Mouse (Mus musculus) ES-E14 (cell line): Measurements from ENCODE around the gene Stx16. TPM values are rescaled to one million over a fixed set of nuclear protein-coding genes. Genes with fewer than 3 reads are reported as not detected.
A peak's percentile ranks its signal among the peaks of the same experiment; 100 is the strongest.

Source experiments
- DNase-seq: peaks from one replicate; pipeline ENCODE4 v3.0.0-alpha.2; 2013; ENCODE audit warnings: low read depth, low spot score
- H3K27ac ChIP-seq: 2 replicates; pipeline ENCODE4 v1.5.1; 2012; ENCODE audit warnings: low read depth, mild to moderate bottlenecking, low read length, moderate library complexity, mixed read lengths; ENCODE audit not compliant: poor library complexity, insufficient read depth, severe bottlenecking
- H3K36me3 ChIP-seq: 2 replicates; pipeline ENCODE4 v1.6.1; 2012; ENCODE audit warnings: mild to moderate bottlenecking, low read length, moderate library complexity, mixed read lengths; ENCODE audit not compliant: control insufficient read depth, poor library complexity, insufficient read depth, severe bottlenecking
- H3K4me1 ChIP-seq, 2 experiments: fragments of 150-350 bp in 1 of 2; sonication (generic) in 1 of 2; 2 replicates each; pipeline ENCODE4 v1.6.1; 2012; ENCODE audit warnings: low read length in 2 of 2, mild to moderate bottlenecking in 1 of 2, mixed read lengths in 1 of 2; ENCODE audit not compliant: control insufficient read depth in 2 of 2, insufficient read depth in 2 of 2, poor library complexity in 1 of 2
- H3K4me3 ChIP-seq, 2 experiments: fragments of 150-350 bp in 1 of 2; sonication (generic) in 1 of 2; 2 replicates each; pipeline ENCODE4 v1.5.1; 2012; ENCODE audit warnings: low read length in 2 of 2, low read depth in 1 of 2, mild to moderate bottlenecking in 1 of 2, mixed read lengths in 1 of 2; ENCODE audit not compliant: insufficient read depth in 1 of 2, poor library complexity in 1 of 2, severe bottlenecking in 1 of 2
- H3K9ac ChIP-seq: 2 replicates; pipeline ENCODE4 v1.6.1; 2012; ENCODE audit warnings: low read depth, mild to moderate bottlenecking, low read length, mixed read lengths; ENCODE audit not compliant: poor library complexity, insufficient read depth, severe bottlenecking
- H3K9me3 ChIP-seq: fragments of 150-350 bp; sonication (generic); 2 replicates; pipeline ENCODE4 v1.6.1; 2012; ENCODE audit warnings: low read depth, mild to moderate bottlenecking, low read length; ENCODE audit not compliant: control insufficient read depth, insufficient read depth
- CHD2 ChIP-seq: IDR thresholded peaks from 2 replicates; pipeline ENCODE4 v1.6.1; 2014; ENCODE audit warnings: mild to moderate bottlenecking, low read depth, low read length, inconsistent platforms
- HCFC1 ChIP-seq: IDR thresholded peaks from 2 replicates; pipeline ENCODE4 v1.6.1; 2012; ENCODE audit warnings: low read length, inconsistent platforms, borderline replicate concordance; ENCODE audit not compliant: insufficient read depth
- MAFK ChIP-seq: IDR thresholded peaks from 2 replicates; pipeline ENCODE4 v1.6.1; 2014; ENCODE audit warnings: mild to moderate bottlenecking, low read depth, low read length, inconsistent platforms; ENCODE audit not compliant: insufficient read depth
- ZC3H11A ChIP-seq: IDR thresholded peaks from 2 replicates; pipeline ENCODE4 v1.6.1; 2012; ENCODE audit warnings: low read depth, mild to moderate bottlenecking, inconsistent platforms, low read length, borderline replicate concordance
- ZNF384 ChIP-seq: IDR thresholded peaks from 2 replicates; pipeline ENCODE4 v1.6.1; 2012; ENCODE audit warnings: low read depth, low read length, inconsistent platforms
- in situ Hi-C, 2 experiments: fragments of 600-800 bp; cut with MboI; formaldehyde crosslinking; loops; one replicate each; pipeline ENCODE4 v1.15.1; 2025; ENCODE audit warnings: low sequenced_read_pairs in 2 of 2, inconsistent platforms in 1 of 2; ENCODE audit not compliant: unreplicated experiment in 2 of 2
- total RNA-seq: library from RNA; depleted of rRNA; stranded (reverse); fragments of 300-350 nt; gene quantifications from 2 replicates; pipeline ENCODE4 v1.2.3, GENCODE M21; 2012

Stx16 gene
- total RNA-seq, 1 experiment: 31.4 TPM

DNA sequence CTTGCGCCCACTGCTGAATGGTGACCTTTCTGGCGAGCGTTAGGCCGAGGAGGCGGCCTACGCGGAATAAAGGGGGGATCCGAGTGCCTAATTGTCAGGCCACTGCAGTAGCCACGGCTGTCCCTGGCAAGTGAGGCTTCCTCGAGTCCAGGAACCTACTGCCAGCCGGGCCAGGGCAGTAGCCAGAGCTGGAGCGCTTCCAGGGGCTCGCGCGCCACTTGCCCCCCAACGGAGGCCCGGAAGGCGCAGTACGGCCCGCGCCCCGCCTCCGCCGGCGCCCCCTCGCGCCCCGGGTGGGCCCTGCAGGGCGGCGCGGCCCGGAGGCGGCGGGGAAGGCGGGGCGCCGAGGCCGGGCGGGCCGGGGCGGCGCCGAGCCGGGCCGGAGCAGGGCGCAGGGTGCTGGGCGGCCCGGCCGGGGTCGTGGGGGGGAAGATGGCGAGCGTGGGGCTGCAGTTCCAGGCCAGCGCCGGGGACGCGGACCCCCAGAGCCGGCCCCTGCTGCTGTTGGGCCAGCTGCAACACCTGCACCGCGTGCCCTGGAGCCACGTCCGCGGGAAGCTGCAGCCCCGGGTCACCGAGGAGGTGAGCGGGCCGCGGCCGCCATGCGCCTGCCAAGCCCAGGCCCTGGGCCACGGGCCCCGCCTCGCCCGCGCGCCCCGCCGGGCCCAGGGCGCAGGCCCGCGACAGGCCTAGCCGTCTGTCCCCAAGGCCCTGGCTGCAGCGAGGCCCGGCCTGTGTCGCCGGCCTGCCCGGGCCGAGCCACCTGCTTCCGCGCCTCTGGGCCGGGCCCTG lies 34.1 kb downstream of the Stx16 start, which contains the start of gene Npepl1:
Npepl1 (plus strand) TSS at position 359 of the 792 bp plus-strand sequence.
- Histone ChIP-seq H3K4me1 (peaks cover 0 to 2% of the 10 kb centered on the region in 2 experiments; a peak in 1 of 4 replicates), H3K36me3 (peaks cover 3% of the 10 kb centered on the region; the same call in 1 of the 2 replicates), H3K9ac (peak within 1 kb of the TSS; percentile 66), H3K9me3 (no peaks in the 10 kb centered on the region), H3K4me3 (peak within 1 kb of the TSS; percentile 62 to 69), H3K27ac (no peak within 1 kb of the TSS)
- in situ Hi-C loops: no loop called here
- TF ChIP-seq ZNF384 (no peak), CHD2 (no peak), HCFC1 (no peak), ZC3H11A (no peak), MAFK (no peak)
- no peak for DNase-seq

DNA sequence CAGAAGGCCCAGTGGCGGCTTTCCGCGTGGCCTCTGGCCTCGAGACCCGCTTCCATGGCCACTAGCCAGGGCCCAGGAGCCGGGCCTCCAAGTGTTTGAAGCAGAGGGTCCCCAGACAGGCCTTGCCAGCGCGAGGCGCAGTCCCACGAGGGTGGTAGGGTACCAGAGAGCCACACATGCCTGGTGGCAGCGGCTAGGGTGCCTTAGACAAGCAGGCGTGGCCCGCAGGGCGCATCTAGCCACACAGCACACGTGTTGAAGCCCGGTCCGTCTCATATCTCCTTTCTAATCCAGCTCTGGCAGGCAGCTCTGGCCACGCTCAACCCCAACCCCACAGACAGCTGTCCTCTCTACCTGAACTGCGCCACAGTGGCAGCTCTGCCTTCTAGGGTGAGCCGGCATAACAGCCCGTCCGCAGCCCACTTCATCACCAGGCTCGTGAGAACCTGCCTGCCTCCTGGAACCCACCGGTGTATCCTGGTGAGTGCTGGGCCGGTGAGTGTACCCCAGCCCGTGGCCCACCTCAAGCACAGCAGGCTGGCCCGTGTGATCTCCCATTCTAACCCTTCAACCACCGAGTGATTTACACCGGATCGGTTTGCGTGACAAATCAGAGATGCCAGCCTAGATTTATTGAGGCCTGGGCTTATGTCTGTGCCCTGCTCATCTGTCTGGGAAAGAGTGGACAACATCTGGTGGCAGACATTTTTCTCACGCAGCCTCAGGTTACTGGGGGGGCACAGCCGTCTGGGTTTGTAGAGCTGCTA lies 34.9 kb downstream of the Stx16 start:
- peaks cover 3% of the 10 kb centered on the region; the same call in 1 of the 2 replicates for H3K36me3 ChIP-seq
- no peak overlapping the region for H3K27ac ChIP-seq
- H3K9ac ChIP-seq: peak overlapping the region; percentile 66
- in situ Hi-C loops: no loop called here
- H3K9me3 ChIP-seq: no peaks in the 10 kb centered on the region
- peaks cover 0 to 2% of the 10 kb centered on the region in 2 experiments; a peak in 1 of 4 replicates for H3K4me1 ChIP-seq
- DNase-seq: no peak
- TF ChIP-seq CHD2 (no peak), ZNF384 (no peak)
- H3K4me3 ChIP-seq: peak overlapping the region; percentile 62 to 69

DNA sequence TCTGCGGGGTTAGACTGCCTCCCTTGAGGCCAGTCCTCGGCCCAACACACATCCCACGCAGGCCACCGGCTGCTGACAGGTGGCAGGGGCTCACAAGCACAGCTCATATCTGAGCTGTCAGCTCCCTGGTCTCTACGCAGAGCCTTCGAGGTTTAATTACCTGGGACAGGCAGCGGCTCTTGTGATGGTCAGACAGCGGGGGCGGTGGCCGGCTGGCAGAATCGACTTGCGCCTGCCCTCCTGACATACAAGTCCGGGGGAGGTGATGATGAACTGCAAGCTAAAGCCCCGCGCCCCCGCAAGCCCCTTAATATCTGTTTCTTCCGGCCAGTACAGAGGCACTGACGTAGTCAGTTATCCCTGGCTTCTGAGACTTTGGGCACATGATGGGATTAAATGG lies 36.8 kb downstream of the Stx16 start:
- Histone ChIP-seq H3K36me3 (peaks cover 3% of the 10 kb centered on the region; the same call in 1 of the 2 replicates), H3K4me1 (peaks cover 0 to 2% of the 10 kb centered on the region in 2 experiments; a peak in 1 of 4 replicates), H3K9me3 (no peaks in the 10 kb centered on the region), H3K4me3 (no peak overlapping the region), H3K9ac (no peak overlapping the region), H3K27ac (no peak overlapping the region)
- in situ Hi-C loops: no loop called here
- no peak for DNase-seq
- no peak for TF ChIP-seq ZC3H11A
- TF ChIP-seq MAFK: no peak
- TF ChIP-seq CHD2: no peak
- TF ChIP-seq HCFC1: no peak
- no peak for TF ChIP-seq ZNF384

DNA sequence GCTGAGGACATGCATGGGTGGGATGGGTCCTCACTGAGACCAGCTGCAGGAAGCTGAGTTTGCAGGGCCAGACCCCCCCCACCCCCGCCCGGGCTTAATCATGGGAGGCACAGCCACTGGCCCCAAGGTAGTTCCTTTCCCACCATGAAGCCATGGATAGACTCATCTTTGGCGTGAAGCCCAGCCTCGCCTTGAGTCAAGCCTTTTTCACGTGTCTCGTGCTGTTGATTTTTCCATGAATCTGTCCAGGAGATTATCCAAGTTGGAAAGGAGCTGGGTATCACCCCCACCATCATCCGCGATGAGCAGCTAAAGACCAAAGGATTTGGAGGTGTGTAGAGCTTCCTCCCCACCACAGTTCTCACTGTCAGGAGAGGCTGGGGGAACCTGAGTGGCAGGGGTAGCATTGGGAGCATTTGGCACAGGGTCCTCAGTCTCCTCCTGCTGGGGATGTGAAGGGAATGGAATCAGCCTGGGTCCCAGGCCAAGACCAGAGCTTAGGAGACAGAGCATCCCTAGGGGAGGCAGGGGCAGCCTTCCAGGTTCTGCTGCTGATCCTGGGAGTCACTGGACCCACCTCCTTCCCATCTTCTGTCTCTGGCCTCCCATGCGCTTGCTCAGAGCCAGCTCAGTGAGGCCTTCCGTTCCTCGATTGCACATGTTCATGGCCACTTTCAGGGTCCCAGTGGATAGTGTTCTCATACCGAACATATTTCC lies 38.2 kb downstream of the Stx16 start:
- TF ChIP-seq ZNF384 (no peak), CHD2 (no peak), HCFC1 (no peak), MAFK (no peak), ZC3H11A (no peak)
- Histone ChIP-seq H3K9ac (no peak overlapping the region), H3K36me3 (peaks cover 3% of the 10 kb centered on the region; the same call in 1 of the 2 replicates), H3K4me3 (no peak overlapping the region), H3K27ac (no peak overlapping the region), H3K9me3 (no peaks in the 10 kb centered on the region), H3K4me1 (peaks cover 0 to 2% of the 10 kb centered on the region in 2 experiments; a peak in 1 of 4 replicates)
- in situ Hi-C loops: no loop called here
- DNase-seq: no peak
